Mouse (Mus musculus): ENCODE results near the gene Ing4. TPM values are rescaled to one million over a fixed set of nuclear protein-coding genes. Genes with fewer than 3 reads are reported as not detected.

Ing4 gene
- total and polyA plus RNA-seq, 3 experiments: 14.3 to 118 (median 37.5) TPM

DNA sequence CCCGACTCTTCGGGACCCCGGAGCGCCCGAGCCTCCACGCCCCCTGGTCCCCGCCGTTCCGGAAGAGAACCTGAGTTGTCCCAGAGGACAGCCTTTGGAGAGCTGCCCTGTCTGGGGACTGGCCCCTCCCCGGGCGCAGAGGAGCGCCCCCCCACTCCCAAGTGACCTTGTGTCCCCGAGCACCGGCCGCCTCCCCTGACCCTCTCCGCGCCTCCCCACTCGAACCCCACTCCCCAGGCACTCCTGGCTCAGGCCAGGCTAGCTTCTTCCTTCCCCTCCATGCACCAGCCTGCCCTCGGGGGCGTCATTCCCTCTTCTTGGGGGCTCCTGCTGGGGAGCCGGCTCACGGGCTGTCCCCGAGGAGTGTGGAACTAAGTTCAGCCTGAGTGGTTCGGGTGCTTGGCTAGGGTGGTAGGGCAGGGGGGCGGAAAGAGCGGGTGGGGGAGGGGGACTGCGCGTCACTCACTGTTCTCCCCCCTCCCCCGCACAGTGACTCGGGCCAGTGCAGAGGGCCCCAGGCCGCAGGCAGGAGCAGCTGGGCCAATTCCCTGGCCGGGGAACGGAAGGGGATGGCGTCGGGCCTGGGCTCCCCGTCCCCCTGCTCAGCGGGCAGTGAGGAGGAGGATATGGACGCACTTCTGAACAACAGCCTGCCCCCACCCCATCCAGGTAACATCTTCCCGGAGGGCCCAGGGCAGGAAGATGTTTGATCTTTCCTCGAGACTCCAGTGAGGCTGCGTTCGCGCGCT is 57.2 kb downstream of the Ing4 start:
- no peaks in the 10 kb centered on the region for H3K27me3 ChIP-seq (ENCODE audit: insufficient read depth, low read length)
- DNase-seq (ENCODE audit: low spot score) (peak; percentile 87), ATAC-seq (ENCODE audit: extremely low read depth, insufficient number of reproducible peaks, low FRiP score, poor library complexity, severe bottlenecking) (peak; percentile 17; the same call in 1 of the 2 replicates)
- H3K4me3 ChIP-seq (ENCODE audit: low read depth, low read length): peak overlapping the region; percentile 91
- H3K9me3 ChIP-seq (replicated peaks): no peaks in the 10 kb centered on the region
- no peak for TF ChIP-seq TAL1 (conservative IDR thresholded peaks at IDR 0.05; ENCODE audit: low read depth, low read length)
- TF ChIP-seq GATA2 (IDR thresholded peaks at IDR 0.05; ENCODE audit: borderline replicate concordance, low read depth, low read length): no peak
- no peak for TF ChIP-seq GATA1 (IDR thresholded peaks at IDR 0.05; ENCODE audit: borderline replicate concordance, low read length)
- no peak for TF ChIP-seq CTCF (IDR thresholded peaks at IDR 0.05; ENCODE audit: low read depth, low read length)
- TF ChIP-seq POLR2AphosphoS5 (IDR thresholded peaks at IDR 0.05; ENCODE audit: insufficient replicate concordance, low read depth, low read length): no peak
- H3K36me3 ChIP-seq (replicated peaks): peaks cover 49% of the 10 kb centered on the region
- H3K4me1 ChIP-seq (ENCODE audit: insufficient read depth, low read depth, low read length): peaks cover 71% of the 10 kb centered on the region

DNA sequence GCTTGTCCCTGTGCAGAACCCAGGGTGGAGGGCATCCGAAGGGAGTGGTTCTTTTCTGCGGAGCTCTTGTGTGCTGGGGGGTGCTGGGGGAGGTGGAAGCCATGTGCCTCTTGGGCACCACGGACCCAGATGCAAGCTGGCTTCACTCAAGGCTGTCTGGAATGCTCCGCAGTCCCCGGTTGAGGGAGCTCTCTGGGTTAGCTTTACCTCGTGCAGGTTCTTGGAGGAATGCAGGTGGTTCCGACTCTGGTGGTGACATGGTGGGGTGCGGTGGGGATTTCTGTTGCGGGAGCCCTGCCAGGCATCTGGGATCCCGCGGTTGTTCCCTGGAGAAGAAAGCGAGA is 57.8 kb downstream of the Ing4 start:
- ATAC-seq (ENCODE audit: extremely low read depth, insufficient number of reproducible peaks, low FRiP score, poor library complexity, severe bottlenecking) (no peak), DNase-seq (ENCODE audit: low spot score) (peak; percentile 35)
- Histone ChIP-seq H3K4me1 (ENCODE audit: insufficient read depth, low read depth, low read length) (peaks cover 73% of the 10 kb centered on the region), H3K9me3 (replicated peaks) (no peaks in the 10 kb centered on the region), H3K27me3 (ENCODE audit: insufficient read depth, low read length) (no peaks in the 10 kb centered on the region; the same call in 1 of the 2 replicates), H3K36me3 (replicated peaks) (peaks cover 54% of the 10 kb centered on the region), H3K4me3 (ENCODE audit: low read depth, low read length) (peak overlapping the region; percentile 91)
- no peak for TF ChIP-seq POLR2AphosphoS5 (IDR thresholded peaks at IDR 0.05; ENCODE audit: insufficient replicate concordance, low read depth, low read length)
- TF ChIP-seq GATA1 (IDR thresholded peaks at IDR 0.05; ENCODE audit: borderline replicate concordance, low read length): no peak
- TF ChIP-seq CTCF (IDR thresholded peaks at IDR 0.05; ENCODE audit: low read depth, low read length): no peak
- TF ChIP-seq GATA2 (IDR thresholded peaks at IDR 0.05; ENCODE audit: borderline replicate concordance, low read depth, low read length): no peak
- TF ChIP-seq TAL1 (conservative IDR thresholded peaks at IDR 0.05; ENCODE audit: low read depth, low read length): no peak

DNA sequence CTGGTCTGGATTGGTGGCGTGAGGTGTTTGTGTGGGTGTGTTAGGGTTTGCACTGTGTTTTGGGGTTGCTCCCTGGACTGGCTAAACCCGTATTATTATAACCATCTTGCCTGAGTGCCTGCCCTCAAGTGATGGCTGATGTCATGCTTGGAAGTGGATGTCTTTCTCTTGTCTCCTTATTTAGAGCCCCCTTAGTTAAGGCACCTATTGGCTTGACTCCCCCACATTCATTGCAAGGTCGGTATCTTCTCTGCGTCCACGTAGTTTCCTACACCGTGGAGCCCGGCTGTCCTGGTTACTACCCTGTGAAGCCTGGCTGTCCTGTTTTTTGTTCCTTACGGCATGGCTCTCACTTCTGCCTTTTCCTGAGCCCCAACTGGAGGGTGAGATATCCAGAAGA is 58.4 kb downstream of the Ing4 start:
- no peak for ATAC-seq (ENCODE audit: extremely low read depth, insufficient number of reproducible peaks, low FRiP score, poor library complexity, severe bottlenecking)
- TF ChIP-seq GATA2 (IDR thresholded peaks at IDR 0.05; ENCODE audit: borderline replicate concordance, low read depth, low read length) (no peak), TAL1 (conservative IDR thresholded peaks at IDR 0.05; ENCODE audit: low read depth, low read length) (no peak), POLR2AphosphoS5 (IDR thresholded peaks at IDR 0.05; ENCODE audit: insufficient replicate concordance, low read depth, low read length) (no peak), CTCF (IDR thresholded peaks at IDR 0.05; ENCODE audit: low read depth, low read length) (no peak), GATA1 (IDR thresholded peaks at IDR 0.05; ENCODE audit: borderline replicate concordance, low read length) (no peak)
- peak overlapping the region; percentile 91 for H3K4me3 ChIP-seq (ENCODE audit: low read depth, low read length)
- peaks cover 79% of the 10 kb centered on the region for H3K4me1 ChIP-seq (ENCODE audit: insufficient read depth, low read depth, low read length)
- no peaks in the 10 kb centered on the region for H3K9me3 ChIP-seq (replicated peaks)
- no peak for DNase-seq (ENCODE audit: low spot score)
- H3K36me3 ChIP-seq (replicated peaks): peaks cover 60% of the 10 kb centered on the region
- H3K27me3 ChIP-seq (ENCODE audit: insufficient read depth, low read length): no peaks in the 10 kb centered on the region; the same call in 1 of the 2 replicates

DNA sequence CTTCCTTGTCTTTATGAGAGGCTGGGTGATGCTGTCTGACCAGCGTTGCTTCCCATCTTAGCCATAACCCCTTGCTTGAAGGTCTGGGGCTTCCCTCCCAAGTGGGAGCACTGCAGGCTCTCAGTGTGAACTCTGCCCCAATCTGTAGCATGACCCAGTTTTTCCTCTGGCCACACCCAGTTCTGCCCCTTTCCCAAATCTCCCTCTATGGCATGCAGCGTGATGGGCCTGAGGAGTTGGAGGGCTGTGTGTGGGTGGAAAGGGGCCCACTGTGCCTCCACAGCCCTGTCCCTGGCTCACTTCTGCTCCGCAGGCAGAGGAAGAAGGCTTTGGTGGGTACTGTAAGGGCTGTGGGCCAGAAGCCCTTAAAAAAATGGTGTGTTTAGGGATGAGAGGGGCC is 59.0 kb downstream of the Ing4 start:
- DNase-seq (ENCODE audit: low spot score) (no peak), ATAC-seq (ENCODE audit: extremely low read depth, insufficient number of reproducible peaks, low FRiP score, poor library complexity, severe bottlenecking) (no peak)
- Histone ChIP-seq H3K4me1 (ENCODE audit: insufficient read depth, low read depth, low read length) (peaks cover 80% of the 10 kb centered on the region), H3K4me3 (ENCODE audit: low read depth, low read length) (peak overlapping the region; percentile 91; the same call in 1 of the 2 replicates), H3K36me3 (replicated peaks) (peaks cover 64% of the 10 kb centered on the region), H3K9me3 (replicated peaks) (no peaks in the 10 kb centered on the region), H3K27me3 (ENCODE audit: insufficient read depth, low read length) (no peaks in the 10 kb centered on the region; the same call in 1 of the 2 replicates)
- TF ChIP-seq CTCF (IDR thresholded peaks at IDR 0.05; ENCODE audit: low read depth, low read length) (no peak), TAL1 (conservative IDR thresholded peaks at IDR 0.05; ENCODE audit: low read depth, low read length) (no peak), GATA2 (IDR thresholded peaks at IDR 0.05; ENCODE audit: borderline replicate concordance, low read depth, low read length) (no peak), GATA1 (IDR thresholded peaks at IDR 0.05; ENCODE audit: borderline replicate concordance, low read length) (no peak), POLR2AphosphoS5 (IDR thresholded peaks at IDR 0.05; ENCODE audit: insufficient replicate concordance, low read depth, low read length) (no peak)

Other genes with a start within 250 kb of the Ing4 start
Only the 20 nearest of the 26 such genes appear.
- not detected in 2 replicates for gene P3h3, start 182.0 kb upstream of the Ing4 start, total RNA-seq (2014; fragmentation: Nextera tagmentation)
- 0.23 TPM in 1 of 2 replicates, not detected in the other for gene P3h3, start 182.0 kb upstream of the Ing4 start, total RNA-seq (2017)
- not detected in 2 replicates for gene P3h3, start 182.0 kb upstream of the Ing4 start, polyA plus RNA-seq (2012)
- not detected in 2 replicates for gene Gpr162, start 175.8 kb upstream of the Ing4 start, total RNA-seq (2014; fragmentation: Nextera tagmentation)
- 0.22 and 0.41 TPM in 2 replicates for gene Gpr162, start 175.8 kb upstream of the Ing4 start, total RNA-seq (2017)
- gene Gpr162, start 175.8 kb upstream of the Ing4 start, polyA plus RNA-seq (2012): not detected in 2 replicates
- gene Cd4, start 151.5 kb upstream of the Ing4 start, total RNA-seq (2014; fragmentation: Nextera tagmentation): not detected in 2 replicates
- 0.33 and 1.7 TPM in 2 replicates for gene Cd4, start 151.5 kb upstream of the Ing4 start, total RNA-seq (2017)
- gene Cd4, start 151.5 kb upstream of the Ing4 start, polyA plus RNA-seq (2012): not detected in 2 replicates
- gene Lag3, start 128.1 kb upstream of the Ing4 start, total RNA-seq (2014; fragmentation: Nextera tagmentation): 0.68 TPM in 1 of 2 replicates, not detected in the other
- gene Lag3, start 128.1 kb upstream of the Ing4 start, total RNA-seq (2017): 0.12 TPM in 1 of 2 replicates, not detected in the other
- not detected in 2 replicates for gene Lag3, start 128.1 kb upstream of the Ing4 start, polyA plus RNA-seq (2012)
- gene Ptms, start 119.7 kb upstream of the Ing4 start, total RNA-seq (2014; fragmentation: Nextera tagmentation): 5.6 and 6.3 TPM in 2 replicates
- gene Ptms, start 119.7 kb upstream of the Ing4 start, total RNA-seq (2017): 84.9 and 86.4 TPM in 2 replicates
- 34.1 and 43.1 TPM in 2 replicates for gene Ptms, start 119.7 kb upstream of the Ing4 start, polyA plus RNA-seq (2012)
- gene Mlf2, start 108.4 kb upstream of the Ing4 start, total RNA-seq (2014; fragmentation: Nextera tagmentation): 167 and 180 TPM in 2 replicates
- gene Mlf2, start 108.4 kb upstream of the Ing4 start, total RNA-seq (2017): 86.5 and 99.2 TPM in 2 replicates
- gene Mlf2, start 108.4 kb upstream of the Ing4 start, polyA plus RNA-seq (2012): 269 and 293 TPM in 2 replicates
- gene Cops7a, start 74.2 kb upstream of the Ing4 start, total RNA-seq (2014; fragmentation: Nextera tagmentation): 123 and 194 TPM in 2 replicates
- 62.2 and 65.5 TPM in 2 replicates for gene Cops7a, start 74.2 kb upstream of the Ing4 start, total RNA-seq (2017)
- 59.2 and 79.0 TPM in 2 replicates for gene Cops7a, start 74.2 kb upstream of the Ing4 start, polyA plus RNA-seq (2012)
- not detected in 2 replicates for gene Pianp, start 43.1 kb upstream of the Ing4 start, total RNA-seq (2014; fragmentation: Nextera tagmentation)
- gene Pianp, start 43.1 kb upstream of the Ing4 start, total RNA-seq (2017): not detected in 2 replicates
- not detected in 2 replicates for gene Pianp, start 43.1 kb upstream of the Ing4 start, polyA plus RNA-seq (2012)
- gene Zfp384, start 30.6 kb upstream of the Ing4 start, total RNA-seq (2014; fragmentation: Nextera tagmentation): 71.2 and 79.6 TPM in 2 replicates
- 22.9 and 25.7 TPM in 2 replicates for gene Zfp384, start 30.6 kb upstream of the Ing4 start, total RNA-seq (2017)
- 51.7 and 52.8 TPM in 2 replicates for gene Zfp384, start 30.6 kb upstream of the Ing4 start, polyA plus RNA-seq (2012)
- 11.8 and 16.1 TPM in 2 replicates for gene Acrbp, start 9.9 kb downstream of the Ing4 start, total RNA-seq (2014; fragmentation: Nextera tagmentation)
- gene Acrbp, start 9.9 kb downstream of the Ing4 start, total RNA-seq (2017): 4.7 and 8.1 TPM in 2 replicates
- 6.4 and 9.4 TPM in 2 replicates for gene Acrbp, start 9.9 kb downstream of the Ing4 start, polyA plus RNA-seq (2012)
- gene Lpar5, start 28.2 kb downstream of the Ing4 start, total RNA-seq (2014; fragmentation: Nextera tagmentation): 0.83 and 2.3 TPM in 2 replicates
- gene Lpar5, start 28.2 kb downstream of the Ing4 start, total RNA-seq (2017): 2.4 and 2.6 TPM in 2 replicates
- 0.83 and 1.4 TPM in 2 replicates for gene Lpar5, start 28.2 kb downstream of the Ing4 start, polyA plus RNA-seq (2012)
- gene Chd4, start 56.2 kb downstream of the Ing4 start, total RNA-seq (2014; fragmentation: Nextera tagmentation): 235 and 241 TPM in 2 replicates
- 326 and 362 TPM in 2 replicates for gene Chd4, start 56.2 kb downstream of the Ing4 start, total RNA-seq (2017)
- 188 and 219 TPM in 2 replicates for gene Chd4, start 56.2 kb downstream of the Ing4 start, polyA plus RNA-seq (2012)
- gene Nop2, start 92.1 kb downstream of the Ing4 start, total RNA-seq (2014; fragmentation: Nextera tagmentation): 56.9 and 61.0 TPM in 2 replicates
- gene Nop2, start 92.1 kb downstream of the Ing4 start, total RNA-seq (2017): 87.7 and 89.2 TPM in 2 replicates
- 53.4 and 90.0 TPM in 2 replicates for gene Nop2, start 92.1 kb downstream of the Ing4 start, polyA plus RNA-seq (2012)
- 20.4 and 25.1 TPM in 2 replicates for gene Iffo1, start 105.5 kb downstream of the Ing4 start, total RNA-seq (2014; fragmentation: Nextera tagmentation)
- 12.3 and 14.5 TPM in 2 replicates for gene Iffo1, start 105.5 kb downstream of the Ing4 start, total RNA-seq (2017)
- 26.9 and 31.7 TPM in 2 replicates for gene Iffo1, start 105.5 kb downstream of the Ing4 start, polyA plus RNA-seq (2012)
- 10,890 and 12,360 TPM in 2 replicates for gene Gapdh, start 126.7 kb downstream of the Ing4 start, total RNA-seq (2014; fragmentation: Nextera tagmentation)
- 2,600 and 3,109 TPM in 2 replicates for gene Gapdh, start 126.7 kb downstream of the Ing4 start, total RNA-seq (2017)
- 26,904 and 30,061 TPM in 2 replicates for gene Gapdh, start 126.7 kb downstream of the Ing4 start, polyA plus RNA-seq (2012)
- gene Ncapd2, start 151.9 kb downstream of the Ing4 start, total RNA-seq (2014; fragmentation: Nextera tagmentation): 494 and 557 TPM in 2 replicates
- gene Ncapd2, start 151.9 kb downstream of the Ing4 start, total RNA-seq (2017): 211 and 243 TPM in 2 replicates
- 269 and 275 TPM in 2 replicates for gene Ncapd2, start 151.9 kb downstream of the Ing4 start, polyA plus RNA-seq (2012)
- gene Mrpl51, start 152.0 kb downstream of the Ing4 start, total RNA-seq (2014; fragmentation: Nextera tagmentation): 51.3 and 59.6 TPM in 2 replicates
- 143 and 156 TPM in 2 replicates for gene Mrpl51, start 152.0 kb downstream of the Ing4 start, total RNA-seq (2017)
- gene Mrpl51, start 152.0 kb downstream of the Ing4 start, polyA plus RNA-seq (2012): 114 and 162 TPM in 2 replicates
- 21.9 and 30.2 TPM in 2 replicates for gene Vamp1, start 175.8 kb downstream of the Ing4 start, total RNA-seq (2014; fragmentation: Nextera tagmentation)
- gene Vamp1, start 175.8 kb downstream of the Ing4 start, total RNA-seq (2017): 6.1 and 7.9 TPM in 2 replicates
- 1.9 and 2.8 TPM in 2 replicates for gene Vamp1, start 175.8 kb downstream of the Ing4 start, polyA plus RNA-seq (2012)
- 0.73 and 0.90 TPM in 2 replicates for gene Tapbpl, start 192.1 kb downstream of the Ing4 start, total RNA-seq (2014; fragmentation: Nextera tagmentation)
- 1.2 and 1.8 TPM in 2 replicates for gene Tapbpl, start 192.1 kb downstream of the Ing4 start, total RNA-seq (2017)
- 1.2 and 1.4 TPM in 2 replicates for gene Tapbpl, start 192.1 kb downstream of the Ing4 start, polyA plus RNA-seq (2012)
- gene Cd27, start 197.2 kb downstream of the Ing4 start, total RNA-seq (2014; fragmentation: Nextera tagmentation): not detected in 2 replicates
- gene Cd27, start 197.2 kb downstream of the Ing4 start, total RNA-seq (2017): 0.87 TPM in 1 of 2 replicates, not detected in the other
- gene Cd27, start 197.2 kb downstream of the Ing4 start, polyA plus RNA-seq (2012): not detected in 2 replicates

All from G1E (cell line).